Mouse (Mus musculus): Measurements from ENCODE around the gene Amz1.

Gene Amz1

DNA sequence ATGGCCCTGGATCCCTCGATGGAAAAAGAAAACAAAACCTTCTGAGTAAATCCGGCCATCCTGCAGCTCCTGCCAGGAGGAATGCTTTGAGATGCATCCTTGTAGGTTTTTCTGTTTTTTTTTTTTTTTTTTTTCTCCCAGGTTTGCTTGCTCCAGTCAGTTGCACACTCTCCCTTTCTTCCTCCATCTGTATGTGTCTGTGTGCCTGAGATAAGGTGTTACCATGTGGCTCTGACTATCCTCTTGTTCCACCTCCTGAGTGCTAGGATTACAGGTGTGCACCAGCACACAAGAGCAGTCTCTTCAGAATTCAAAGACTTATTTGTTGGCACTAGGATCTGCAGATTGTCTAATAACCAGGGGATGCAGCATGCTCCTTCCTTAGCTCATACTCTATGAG, 83.0 kb downstream of the Amz1 start:
- no peak for DNase-seq

Data from cerebellum, adult 9-10 months (tissue).